Mouse (Mus musculus) bone marrow macrophage, adult 2 months (primary cell): ENCODE results near the gene Nectin4.

Experiments
- CTCF ChIP-seq: IDR thresholded peaks from 2 replicates; pipeline ENCODE4 v1.5.1; 2012; ENCODE audit warnings: low read depth, mild to moderate bottlenecking, low read length, moderate library complexity
- POLR2A ChIP-seq: IDR thresholded peaks from 2 replicates; pipeline ENCODE4 v1.6.1; 2012; ENCODE audit warnings: mild to moderate bottlenecking, low read depth, low read length, borderline replicate concordance

GRCm38 (mm10) chr1:171346095-171346450 lies 23.8 kb upstream of the Nectin4 start:
- no peak for TF ChIP-seq CTCF
- TF ChIP-seq POLR2A: no peak
